Mouse (Mus musculus) lung, postnatal 0 days (tissue): Measurements from ENCODE around the gene Gmds.

Experiments used
- CTCF ChIP-seq: IDR thresholded peaks from 2 replicates; pipeline ENCODE4 v1.5.1; 2016; ENCODE audit warnings: antibody characterized with exemption, mild to moderate bottlenecking
- EP300 ChIP-seq: IDR thresholded peaks from 2 replicates; pipeline ENCODE4 v1.6.1; 2016; ENCODE audit warnings: antibody characterized with exemption, mild to moderate bottlenecking, control low read depth

DNA sequence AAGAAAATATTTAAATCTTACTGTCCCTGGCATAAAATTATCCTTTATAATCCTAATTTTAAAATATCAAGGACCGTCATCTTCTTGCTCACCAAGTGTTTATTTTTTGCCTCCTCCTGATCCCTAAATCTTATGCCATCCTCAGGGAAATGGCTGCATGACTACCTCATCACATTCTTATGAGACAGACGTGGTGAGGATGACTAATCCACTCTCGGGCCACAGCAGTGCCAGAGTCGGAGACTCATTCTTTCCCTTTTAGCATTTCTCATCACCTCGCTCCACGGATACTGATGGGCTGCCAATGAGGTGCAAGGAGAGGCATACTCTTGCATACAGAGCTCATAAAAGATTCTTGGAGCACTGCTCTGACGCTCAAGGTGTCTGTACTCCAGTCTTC lies 32.2 kb upstream of the Gmds start:
- TF ChIP-seq CTCF (no peak), EP300 (no peak)
